Mouse (Mus musculus) testis, adult 2 months (tissue): ENCODE measurements at regions not wholly inside any gene's neighbourhood (a gene's known extent, or its start where the extent isn't known, plus 50 kb on each side); places are given as distances from the start of the nearest gene placed in this dataset.

Source experiments
- H3K27ac ChIP-seq: fragments of 200-500 bp; 2 replicates; pipeline ENCODE4 v1.5.1; 2012; ENCODE audit warnings: low read depth, low read length; ENCODE audit not compliant: control insufficient read depth, insufficient read depth
- H3K27me3 ChIP-seq: fragments of 200-500 bp; 2 replicates; pipeline ENCODE4 v1.6.1; 2012; ENCODE audit warnings: mild to moderate bottlenecking, low read length, moderate library complexity; ENCODE audit not compliant: control insufficient read depth, insufficient read depth
- H3K36me3 ChIP-seq: fragments of 200-500 bp; 2 replicates; pipeline ENCODE4 v1.6.1; 2012; ENCODE audit warnings: mild to moderate bottlenecking, low read length; ENCODE audit not compliant: control insufficient read depth, insufficient read depth
- H3K4me1 ChIP-seq: fragments of 200-500 bp; 2 replicates; pipeline ENCODE4 v1.6.1; 2012; ENCODE audit warnings: low read length; ENCODE audit not compliant: control insufficient read depth, insufficient read depth
- H3K4me3 ChIP-seq: fragments of 200-500 bp; 2 replicates; pipeline ENCODE4 v1.5.1; 2012; ENCODE audit warnings: low read depth, mild to moderate bottlenecking, low read length, moderate library complexity, mixed read lengths; ENCODE audit not compliant: control insufficient read depth
- CTCF ChIP-seq: fragments of 200-500 bp; IDR thresholded peaks from 2 replicates; pipeline ENCODE4 v1.5.1; 2012; ENCODE audit warnings: low read depth, mild to moderate bottlenecking, inconsistent platforms, low read length, moderate library complexity; ENCODE audit not compliant: control insufficient read depth, insufficient read depth, insufficient replicate concordance
- POLR2A ChIP-seq: fragments of 200-500 bp; IDR thresholded peaks from 2 replicates; pipeline ENCODE4 v1.6.1; 2012; ENCODE audit warnings: low read depth, mild to moderate bottlenecking, inconsistent platforms, low read length, moderate library complexity; ENCODE audit not compliant: control insufficient read depth

- H3K36me3 ChIP-seq: no peaks in the 10 kb centered on the region
- no peak overlapping the region for H3K4me3 ChIP-seq
- H3K27me3 ChIP-seq: no peaks in the 10 kb centered on the region
- H3K27ac ChIP-seq: no peak overlapping the region
- TF ChIP-seq CTCF (no peak), POLR2A (no peak)
- no peaks in the 10 kb centered on the region for H3K4me1 ChIP-seq
These were observed 1248.6 kb downstream of the Mat2b start for GRCm38 (mm10) chr11:39446374-39446773.

- H3K4me3 ChIP-seq: no peak overlapping the region
- TF ChIP-seq CTCF: no peak
- TF ChIP-seq POLR2A: no peak
- H3K27ac ChIP-seq: no peak overlapping the region
- no peaks in the 10 kb centered on the region for H3K36me3 ChIP-seq
- H3K27me3 ChIP-seq: no peaks in the 10 kb centered on the region
- no peaks in the 10 kb centered on the region for H3K4me1 ChIP-seq
These were observed 1283.3 kb downstream of the Mat2b start for GRCm38 (mm10) chr11:39411691-39412090.

- Histone ChIP-seq H3K27me3 (no peaks in the 10 kb centered on the region), H3K4me3 (no peak overlapping the region), H3K4me1 (no peaks in the 10 kb centered on the region), H3K36me3 (no peaks in the 10 kb centered on the region), H3K27ac (no peak overlapping the region)
- TF ChIP-seq POLR2A: no peak
- no peak for TF ChIP-seq CTCF
These were observed 1283.8 kb downstream of the Mat2b start for GRCm38 (mm10) chr11:39411182-39411581.

GRCm38 (mm10) chr11:39364827-39365226 is 1330.2 kb downstream of the Mat2b start:
- TF ChIP-seq CTCF (no peak), POLR2A (no peak)
- Histone ChIP-seq H3K4me1 (no peaks in the 10 kb centered on the region), H3K4me3 (no peak overlapping the region), H3K36me3 (no peaks in the 10 kb centered on the region), H3K27me3 (no peaks in the 10 kb centered on the region), H3K27ac (no peak overlapping the region)

GRCm38 (mm10) chr11:39350616-39351015 is 1344.4 kb downstream of the Mat2b start:
- TF ChIP-seq CTCF: no peak
- TF ChIP-seq POLR2A: no peak
- no peak overlapping the region for H3K27ac ChIP-seq
- H3K4me1 ChIP-seq: no peaks in the 10 kb centered on the region
- H3K4me3 ChIP-seq: no peak overlapping the region
- H3K27me3 ChIP-seq: no peaks in the 10 kb centered on the region
- H3K36me3 ChIP-seq: no peaks in the 10 kb centered on the region
